Mouse (Mus musculus): ENCODE measurements around the gene Zscan4-ps3.
"Not testable (repeated sequence)": the region's sequence is repeated elsewhere in the genome, so short reads cannot be mapped to it uniquely, and the experiment has no call there.

Gene Zscan4-ps3

DNA sequence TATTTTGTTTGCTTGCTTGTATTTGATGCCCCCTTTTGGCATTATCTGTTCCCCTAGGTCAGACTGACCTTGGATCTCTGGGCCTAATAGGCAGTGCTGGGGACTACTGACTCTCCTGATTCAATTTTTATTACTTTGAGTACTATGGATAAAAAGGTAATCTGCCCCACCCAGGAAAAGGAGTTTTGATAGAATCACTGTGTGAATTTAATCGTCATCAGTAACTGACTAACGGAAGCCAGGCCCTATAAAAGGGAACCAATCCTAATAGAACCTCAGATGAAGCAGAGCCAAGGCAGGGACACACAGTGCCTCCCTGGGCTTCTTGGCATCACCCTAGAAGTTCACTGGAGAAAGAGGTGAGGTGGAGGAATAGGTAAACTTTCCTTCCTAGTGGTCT is at the start of gene Zscan4-ps3:
Gene Zscan4-ps3 (plus strand): TSS at position 301 of the 400 bp plus-strand sequence.
- not testable (repeated sequence) for DNase-seq (ENCODE audit: low spot score)

DNA sequence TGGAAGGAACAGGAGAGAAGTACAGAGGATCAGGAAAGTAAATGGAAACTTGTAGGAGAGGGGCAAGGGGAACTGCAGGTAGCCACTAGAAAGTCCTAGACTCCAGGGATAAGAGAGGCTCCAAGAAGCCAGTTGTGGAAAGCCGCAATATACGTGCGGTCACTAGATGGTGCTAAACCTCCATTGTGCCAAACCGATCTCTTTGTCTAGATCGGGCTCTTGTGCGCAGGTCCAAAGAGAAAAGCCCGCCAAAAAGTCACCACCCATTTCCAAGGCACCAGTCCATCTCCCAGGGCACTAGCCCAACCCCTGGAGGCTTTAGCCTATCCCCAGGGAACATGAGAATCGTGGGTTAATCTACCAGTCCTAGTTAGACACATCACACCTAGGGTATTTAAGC is 8.0 kb downstream of the Zscan4-ps3 start:
- DNase-seq (ENCODE audit: low spot score) = peak; percentile 0

All from left cerebral cortex, adult 11 months (tissue).